11 mouse cellular contexts compared by ENCODE assay signal in the genomic region with DNA sequence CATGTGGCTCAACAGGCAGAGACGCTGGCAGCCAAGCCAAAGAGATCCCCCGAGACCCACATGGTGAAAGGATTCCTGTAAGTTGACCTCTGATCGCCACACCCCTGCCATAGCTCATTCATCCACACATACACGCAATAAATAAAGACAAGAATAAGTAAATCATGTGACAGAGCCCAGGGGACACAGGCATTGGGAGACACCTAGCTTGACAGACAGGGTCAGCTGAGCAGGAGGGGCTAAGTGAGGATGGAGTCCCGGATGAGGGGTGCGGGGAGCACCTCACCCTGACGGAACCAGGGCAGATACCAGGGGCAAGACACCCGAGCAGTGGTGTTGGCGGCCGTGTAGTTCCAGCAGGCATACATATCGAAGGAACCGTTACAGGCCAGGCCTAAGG. TPM values are rescaled to one million over a fixed set of nuclear protein-coding genes. Genes with fewer than 3 reads are reported as not detected.
DNase-seq lines count a peak whose midpoint lies in the region; ATAC-seq lines count a peak whose summit lies in the region.
"Had no signal": no experiment of that assay in that cellular context is flagged by ENCODE, and none has a peak within 500 bp of the region (broad histone marks: within the 10 kb centered on the region; RNA-seq: fewer than 3 reads in every experiment).

No protein-coding gene starts in this region.

- H3K4me2 ChIP-seq in heart, embryonic 14.5 days (ENCODE audit: low read length) = peak overlapping the region; percentile 64
- H3K4me2 ChIP-seq in forebrain, embryonic 15.5 days (replicated peaks) = peak overlapping the region; percentile 39; the same call in 1 of the 2 replicates
- H3K4me2 ChIP-seq in limb, embryonic 15.5 days = 0 out of 2 replicates have a peak overlapping the region, but pooled peaks have one; percentile 21

- DNase-seq in heart, postnatal 25 days (ENCODE audit: low spot score) = no peak
- no peak for DNase-seq in adrenal gland, postnatal 10 days
- DNase-seq: kidney, adult 8-10 months; thymus, adult 18-20 months had no signal

- H3K27me3 ChIP-seq in heart, embryonic 14.5 days (ENCODE audit: control insufficient read depth, insufficient read depth, low read length) = peaks cover 10% of the 10 kb centered on the region; the same call in 1 of the 2 replicates
- H3K27me3 ChIP-seq in megakaryocyte, embryonic 14.5 days (replicated peaks) = peaks cover 77% of the 10 kb centered on the region
- peaks cover 11% of the 10 kb centered on the region; the same call in 1 of the 2 replicates for H3K27me3 ChIP-seq in forebrain, embryonic 15.5 days
- H3K27me3 ChIP-seq in limb, embryonic 15.5 days = peaks cover 43% of the 10 kb centered on the region

- peaks cover 11% of the 10 kb centered on the region for H3K36me3 ChIP-seq in heart, embryonic 14.5 days (ENCODE audit: control insufficient read depth, insufficient read depth, low read length)
- H3K36me3 ChIP-seq in megakaryocyte, embryonic 14.5 days (replicated peaks; ENCODE audit: low read length) = no peaks in the 10 kb centered on the region
- H3K36me3 ChIP-seq in forebrain, embryonic 15.5 days = no peaks in the 10 kb centered on the region
- H3K36me3 ChIP-seq in limb, embryonic 15.5 days = no peaks in the 10 kb centered on the region

- no peaks in the 10 kb centered on the region for H3K9me3 ChIP-seq in heart, embryonic 14.5 days (ENCODE audit: control insufficient read depth, low read length)
- peaks cover 12% of the 10 kb centered on the region for H3K9me3 ChIP-seq in megakaryocyte, embryonic 14.5 days
- no peaks in the 10 kb centered on the region for H3K9me3 ChIP-seq in forebrain, embryonic 15.5 days
- H3K9me3 ChIP-seq in limb, embryonic 15.5 days = no peaks in the 10 kb centered on the region

- ATAC-seq in heart, embryonic 14.5 days (ENCODE audit: insufficient number of reproducible peaks, insufficient read depth, low FRiP score, low read depth) = no peak
- no peak for ATAC-seq in megakaryocyte, adult 5-6 weeks (ENCODE audit: poor library complexity, severe bottlenecking)
- no peak for ATAC-seq in forebrain, embryonic 15.5 days (replicated peaks)
- no peak for ATAC-seq in limb, embryonic 15.5 days (ENCODE audit: insufficient number of reproducible peaks, low FRiP score, low TSS enrichment, low read depth)
- no peak for ATAC-seq in frontal cortex, adult (ENCODE audit: low TSS enrichment)

- H3K9ac ChIP-seq in heart, embryonic 14.5 days (ENCODE audit: low read length) = no peak overlapping the region
- no peak overlapping the region for H3K9ac ChIP-seq in forebrain, embryonic 15.5 days (replicated peaks)
- H3K9ac ChIP-seq in limb, embryonic 15.5 days = no peak overlapping the region

- H3K27ac ChIP-seq in heart, embryonic 14.5 days (replicated peaks in 1 of 2; ENCODE audit: control insufficient read depth in 1 of 2, insufficient read depth in 1 of 2, low read depth in 2 of 2, low read length in 2 of 2) = no peak overlapping the region
- no peak overlapping the region for H3K27ac ChIP-seq in forebrain, embryonic 15.5 days (replicated peaks)
- no peak overlapping the region for H3K27ac ChIP-seq in limb, embryonic 15.5 days

- WGBS in heart, embryonic 14.5 days = 38% methylated on average over 12 of the region's 12 CpGs
- WGBS in forebrain, embryonic 15.5 days = 28% methylated on average over 12 of the region's 12 CpGs
- WGBS in limb, embryonic 15.5 days = 22% methylated on average over 12 of the region's 12 CpGs

- peaks cover 26 to 41% of the 10 kb centered on the region in 2 experiments for H3K4me1 ChIP-seq in heart, embryonic 14.5 days (ENCODE audit: control insufficient read depth in 2 of 2, insufficient read depth in 2 of 2, low read length in 2 of 2)
- H3K4me1 ChIP-seq in megakaryocyte, embryonic 14.5 days = peaks cover 60% of the 10 kb centered on the region
- H3K4me1 ChIP-seq in forebrain, embryonic 15.5 days = peaks cover 42% of the 10 kb centered on the region
- H3K4me1 ChIP-seq in limb, embryonic 15.5 days = peaks cover 38% of the 10 kb centered on the region

- no peak overlapping the region for H3K4me3 ChIP-seq in heart, embryonic 14.5 days (ENCODE audit: control insufficient read depth in 1 of 2, insufficient read depth in 1 of 2, low read depth in 1 of 2, low read length in 2 of 2)
- peak overlapping the region; percentile 6 for H3K4me3 ChIP-seq in megakaryocyte, embryonic 14.5 days (replicated peaks)
- 0 out of 2 replicates have a peak overlapping the region, but pooled peaks have one; percentile 4 for H3K4me3 ChIP-seq in forebrain, embryonic 15.5 days
- no peak overlapping the region for H3K4me3 ChIP-seq in limb, embryonic 15.5 days

- intact Hi-C loops in heart, postnatal 25 days (cut with DNase I) = no loop called here

RNA-seq across cellular contexts. Expression of gene Gipr, which starts 2.2 kb away (rescaled TPM):
- polyA plus RNA-seq in heart, embryonic 14.5 days (2014; fragmentation: Nextera tagmentation; extraction: Ambion mirVana) = 51.5 and 52.6 TPM in 2 replicates
- total RNA-seq in heart, postnatal 25 days (2021) = under 1 TPM; 0.21 to 0.22 TPM
- 1.2 TPM in 2 replicates for polyA plus RNA-seq in megakaryocyte, embryonic 14.5 days (2012; ENCODE audit: insufficient read depth, low replicate concordance)
- total RNA-seq in megakaryocyte, adult 5-6 weeks (2015) = not detected in 2 replicates
- not detected in 2 replicates for total RNA-seq in megakaryocyte, adult 5-6 weeks (2017)
- 18.1 and 20.0 TPM in 2 replicates for polyA plus RNA-seq in forebrain, embryonic 15.5 days (2015; fragmentation: Nextera tagmentation; extraction: Ambion mirVana)
- 1.0 and 1.2 TPM in 2 replicates for polyA plus RNA-seq in limb, embryonic 15.5 days (2015; fragmentation: Nextera tagmentation; extraction: Ambion mirVana)
- under 1 TPM; 0.75 to 0.94 TPM for total RNA-seq in adrenal gland, postnatal 10 days (2021)
- total RNA-seq: common myeloid progenitor, adult 5-6 weeks had no signal

RNA-seq across cellular contexts. Expression of gene Eml2, which starts 12.5 kb away (rescaled TPM):
- 8.3 and 9.5 TPM in 2 replicates for polyA plus RNA-seq in heart, embryonic 14.5 days (2014; fragmentation: Nextera tagmentation; extraction: Ambion mirVana)
- total RNA-seq in heart, postnatal 25 days (2021) = 10 to 100 TPM; 37.1 to 37.8 TPM
- polyA plus RNA-seq in megakaryocyte, embryonic 14.5 days (2012; ENCODE audit: insufficient read depth, low replicate concordance) = 53.9 and 56.3 TPM in 2 replicates
- 5.2 and 9.1 TPM in 2 replicates for total RNA-seq in megakaryocyte, adult 5-6 weeks (2015)
- total RNA-seq in megakaryocyte, adult 5-6 weeks (2017) = 8.7 and 13.4 TPM in 2 replicates
- polyA plus RNA-seq in forebrain, embryonic 15.5 days (2015; fragmentation: Nextera tagmentation; extraction: Ambion mirVana) = 8.2 and 12.5 TPM in 2 replicates
- 8.7 and 12.8 TPM in 2 replicates for polyA plus RNA-seq in limb, embryonic 15.5 days (2015; fragmentation: Nextera tagmentation; extraction: Ambion mirVana)
- 10 to 100 TPM; 37.7 to 41.0 TPM for total RNA-seq in adrenal gland, postnatal 10 days (2021)

RNA-seq across cellular contexts. Expression of gene Snrpd2, which starts 14.2 kb away (rescaled TPM):
- polyA plus RNA-seq in heart, embryonic 14.5 days (2014; fragmentation: Nextera tagmentation; extraction: Ambion mirVana) = 104 and 111 TPM in 2 replicates
- total RNA-seq in heart, postnatal 25 days (2021) = 10 to 100 TPM; 67.8 to 71.0 TPM
- polyA plus RNA-seq in megakaryocyte, embryonic 14.5 days (2012; ENCODE audit: insufficient read depth, low replicate concordance) = 50.5 and 69.4 TPM in 2 replicates
- 44.2 and 53.7 TPM in 2 replicates for total RNA-seq in megakaryocyte, adult 5-6 weeks (2015)
- 28.3 and 32.4 TPM in 2 replicates for total RNA-seq in megakaryocyte, adult 5-6 weeks (2017)
- polyA plus RNA-seq in forebrain, embryonic 15.5 days (2015; fragmentation: Nextera tagmentation; extraction: Ambion mirVana) = 135 and 143 TPM in 2 replicates
- 124 and 130 TPM in 2 replicates for polyA plus RNA-seq in limb, embryonic 15.5 days (2015; fragmentation: Nextera tagmentation; extraction: Ambion mirVana)
- 10 to 100 TPM; 90.1 to 91.2 TPM for total RNA-seq in adrenal gland, postnatal 10 days (2021)

RNA-seq across cellular contexts. Expression of gene Qpctl, which starts 14.7 kb away (rescaled TPM):
- polyA plus RNA-seq in heart, embryonic 14.5 days (2014; fragmentation: Nextera tagmentation; extraction: Ambion mirVana) = 7.0 and 7.8 TPM in 2 replicates
- 1 to 10 TPM; 4.6 to 5.1 TPM for total RNA-seq in heart, postnatal 25 days (2021)
- 5.0 and 11.8 TPM in 2 replicates for polyA plus RNA-seq in megakaryocyte, embryonic 14.5 days (2012; ENCODE audit: insufficient read depth, low replicate concordance)
- total RNA-seq in megakaryocyte, adult 5-6 weeks (2015) = 6.6 and 7.9 TPM in 2 replicates
- 3.5 and 4.5 TPM in 2 replicates for total RNA-seq in megakaryocyte, adult 5-6 weeks (2017)
- polyA plus RNA-seq in forebrain, embryonic 15.5 days (2015; fragmentation: Nextera tagmentation; extraction: Ambion mirVana) = 18.7 and 19.4 TPM in 2 replicates
- 13.7 and 13.8 TPM in 2 replicates for polyA plus RNA-seq in limb, embryonic 15.5 days (2015; fragmentation: Nextera tagmentation; extraction: Ambion mirVana)
- 10 to 100 TPM; 12.5 to 12.6 TPM for total RNA-seq in adrenal gland, postnatal 10 days (2021)

RNA-seq across cellular contexts. Expression of gene Fbxo46, which starts 44.1 kb away (rescaled TPM):
- polyA plus RNA-seq in heart, embryonic 14.5 days (2014; fragmentation: Nextera tagmentation; extraction: Ambion mirVana) = 5.5 and 5.6 TPM in 2 replicates
- 1 to 10 TPM; 5.4 to 5.5 TPM for total RNA-seq in heart, postnatal 25 days (2021)
- 28.9 and 35.0 TPM in 2 replicates for polyA plus RNA-seq in megakaryocyte, embryonic 14.5 days (2012; ENCODE audit: insufficient read depth, low replicate concordance)
- 1.5 and 1.9 TPM in 2 replicates for total RNA-seq in megakaryocyte, adult 5-6 weeks (2015)
- total RNA-seq in megakaryocyte, adult 5-6 weeks (2017) = 6.5 and 6.9 TPM in 2 replicates
- 23.4 and 25.4 TPM in 2 replicates for polyA plus RNA-seq in forebrain, embryonic 15.5 days (2015; fragmentation: Nextera tagmentation; extraction: Ambion mirVana)
- 16.1 and 16.9 TPM in 2 replicates for polyA plus RNA-seq in limb, embryonic 15.5 days (2015; fragmentation: Nextera tagmentation; extraction: Ambion mirVana)
- 10 to 100 TPM; 10.7 to 11.1 TPM for total RNA-seq in adrenal gland, postnatal 10 days (2021)

Comparison
In these comparisons a context has a peak if more than half of its experiments do, and no peak if none do; other contexts are left out.
1. H3K4me3 ChIP-seq: peak in megakaryocyte, embryonic 14.5 days (single experiment) and forebrain, embryonic 15.5 days (single experiment); none in heart, embryonic 14.5 days (0 of 2) and limb, embryonic 15.5 days (single experiment).
2. Peak in every context shown above with its lines, with median percentiles within 50 percentile points of each other: H3K4me2 ChIP-seq.